Mouse (Mus musculus): ENCODE measurements around the gene Cdk5r2.
A peak's percentile ranks its signal among the peaks of the same experiment; 100 is the strongest.
"Not testable (repeated sequence)": the region's sequence is repeated elsewhere in the genome, so short reads cannot be mapped to it uniquely, and the experiment has no call there.

The Cdk5r2 gene

DNA sequence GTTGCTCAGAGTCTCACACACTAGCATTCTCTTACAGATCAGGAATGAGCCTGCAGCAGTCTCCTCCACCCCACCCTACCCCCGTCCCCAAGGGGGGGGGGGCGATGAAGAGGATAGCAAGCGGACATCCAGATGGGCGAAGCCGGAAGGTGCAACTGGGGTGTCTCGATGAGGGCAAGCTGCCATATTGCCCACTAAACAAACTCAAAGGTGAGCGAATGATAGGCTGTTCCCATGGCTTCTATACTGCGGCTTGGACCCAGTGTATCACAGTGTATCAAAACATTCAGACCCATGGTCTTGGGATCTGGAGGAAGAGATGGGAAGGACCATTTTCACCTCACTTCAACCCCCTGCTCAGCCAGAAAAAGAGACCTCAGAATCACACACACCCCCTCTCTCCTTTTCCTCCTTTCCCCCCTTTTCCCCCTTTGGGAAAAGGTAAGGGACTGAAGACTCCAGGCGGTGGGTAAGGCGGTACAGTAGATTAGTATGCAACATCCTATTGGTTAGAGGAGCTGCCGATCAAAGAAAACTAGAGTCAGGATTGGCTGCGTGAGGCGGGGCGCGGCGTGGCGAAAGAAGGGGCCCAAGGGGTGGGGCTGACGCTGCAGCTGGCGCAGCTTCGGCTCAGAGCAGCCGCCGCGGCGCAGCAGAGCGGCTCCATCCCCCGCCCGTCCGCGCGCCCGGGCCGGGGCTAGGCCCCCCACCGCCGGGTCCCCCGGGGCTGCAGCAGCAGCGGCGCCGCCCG lies at the start of gene Cdk5r2:
Gene Cdk5r2, plus strand, starts transcription at position 629 of the 751 bp plus-strand sequence.
- DNase-seq = peak; percentile 99

DNA sequence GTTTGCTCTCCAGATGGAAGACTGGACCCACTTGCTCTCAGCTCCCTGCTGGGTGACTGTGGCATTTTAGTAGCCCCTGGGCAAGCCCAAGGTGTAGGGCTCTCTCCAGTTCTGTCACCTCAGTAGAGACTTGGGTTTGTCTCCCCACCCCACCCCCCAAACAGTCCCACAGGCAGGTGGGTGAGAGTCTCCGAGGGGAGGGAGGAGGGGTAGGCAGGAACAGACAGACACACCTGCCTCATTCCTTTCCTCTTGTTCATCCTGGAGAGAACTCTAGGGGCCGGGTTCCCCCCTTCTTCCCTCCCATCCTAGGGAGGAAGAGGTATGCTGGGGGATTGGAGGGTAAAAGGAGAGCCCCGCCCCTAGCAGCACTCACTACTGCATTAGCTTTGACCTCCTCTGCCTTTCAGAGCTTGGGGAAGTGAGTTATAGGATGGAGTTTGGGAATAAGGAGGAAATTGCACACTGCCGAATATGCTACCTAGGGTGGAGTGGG lies 49.3 kb upstream of the Cdk5r2 start:
- DNase-seq = no peak

DNA sequence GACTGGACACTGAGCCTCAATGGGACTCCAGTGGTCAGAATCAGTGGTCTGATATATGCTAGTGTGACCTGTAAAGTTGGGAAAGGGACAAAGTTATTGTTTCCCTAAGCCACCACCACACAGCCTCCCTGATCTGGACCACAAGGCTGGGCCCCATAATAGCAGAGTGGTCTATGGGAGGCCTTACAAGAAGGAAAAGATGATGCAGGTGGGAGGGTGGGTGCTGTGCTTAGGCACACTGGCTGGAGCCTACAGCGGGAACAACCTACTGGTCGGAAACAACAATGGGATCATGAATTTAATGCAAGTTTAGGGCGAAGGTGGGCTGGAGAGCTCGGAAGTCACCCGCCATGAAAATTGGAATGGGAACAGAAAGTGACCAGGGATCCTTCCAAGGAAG lies 48.9 kb upstream of the Cdk5r2 start:
- no peak for DNase-seq

GRCm38 (mm10) chr1:74806360-74807311 lies 48.1 kb upstream of the Cdk5r2 start:
- no peak for DNase-seq

GRCm38 (mm10) chr1:74807551-74808071 lies 47.1 kb upstream of the Cdk5r2 start:
- DNase-seq = no peak

DNA sequence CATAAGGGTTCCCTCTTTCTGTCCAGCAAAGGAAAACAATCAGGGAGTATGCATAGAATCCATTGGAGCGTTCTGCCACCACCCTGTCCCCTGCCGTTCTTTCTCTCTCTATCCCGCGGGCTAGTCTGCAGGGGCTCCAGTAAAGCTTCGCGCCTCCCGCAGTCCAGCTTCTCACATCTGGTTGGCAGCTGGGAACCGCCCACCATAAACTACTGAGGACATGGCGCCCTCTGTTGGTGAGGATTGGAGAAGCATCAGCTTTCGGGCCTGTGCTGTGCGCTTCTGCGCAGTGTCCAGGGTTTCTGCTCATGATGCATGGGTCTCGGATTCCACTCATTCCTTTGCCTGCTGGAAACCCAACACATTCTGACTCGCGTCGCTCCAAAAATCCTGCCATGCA lies 46.7 kb upstream of the Cdk5r2 start:
- peak; percentile 98 for DNase-seq

DNA sequence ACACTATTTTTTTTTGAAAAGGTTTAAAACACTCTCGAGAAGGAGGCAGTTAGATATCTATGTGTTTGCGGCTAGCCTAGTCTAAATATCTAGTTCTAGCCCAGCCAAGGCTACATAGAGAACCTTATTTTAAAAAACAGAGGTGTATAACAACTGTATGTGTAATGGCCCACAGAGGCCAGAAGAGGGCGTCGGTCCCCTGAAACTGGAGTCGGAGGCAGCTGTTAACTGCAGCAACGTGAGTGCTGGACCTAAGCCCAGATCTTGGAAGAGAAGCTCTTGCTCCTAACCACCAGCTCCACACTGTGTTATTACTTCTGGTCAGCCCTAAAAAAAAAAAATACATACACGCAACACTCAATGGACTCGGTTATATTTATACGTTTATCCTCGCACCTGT lies 45.7 kb upstream of the Cdk5r2 start:
- no peak for DNase-seq

- peak; percentile 88 for DNase-seq
These were observed 39.6 kb upstream of the Cdk5r2 start for GRCm38 (mm10) chr1:74814931-74815647.

GRCm38 (mm10) chr1:74815965-74816364 lies 38.8 kb upstream of the Cdk5r2 start:
- DNase-seq = not testable (repeated sequence)

GRCm38 (mm10) chr1:74816612-74817199 lies 38.0 kb upstream of the Cdk5r2 start:
- peak; percentile 99 for DNase-seq

DNA sequence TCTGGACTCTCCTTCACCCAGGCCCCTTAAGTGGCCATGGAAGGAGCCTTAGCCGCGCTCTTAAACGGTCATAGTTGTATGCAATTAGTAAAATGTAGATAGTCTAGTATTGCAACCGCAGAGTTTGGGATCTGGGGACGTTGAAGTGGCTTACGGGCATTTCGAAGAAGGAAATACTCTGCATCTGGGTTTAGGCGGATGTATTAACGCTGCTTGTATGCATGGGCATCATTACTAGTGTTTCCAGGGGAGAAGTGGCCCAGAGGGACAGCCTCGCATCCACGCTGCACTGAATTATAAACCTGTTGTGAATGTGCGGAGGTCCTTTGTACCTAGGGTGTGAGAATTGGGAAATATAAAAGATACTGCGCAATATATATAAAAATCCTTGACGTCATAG lies 37.5 kb upstream of the Cdk5r2 start:
- no peak for DNase-seq

- no peak for DNase-seq
These were observed 36.2 kb upstream of the Cdk5r2 start for GRCm38 (mm10) chr1:74818509-74818908.

DNA sequence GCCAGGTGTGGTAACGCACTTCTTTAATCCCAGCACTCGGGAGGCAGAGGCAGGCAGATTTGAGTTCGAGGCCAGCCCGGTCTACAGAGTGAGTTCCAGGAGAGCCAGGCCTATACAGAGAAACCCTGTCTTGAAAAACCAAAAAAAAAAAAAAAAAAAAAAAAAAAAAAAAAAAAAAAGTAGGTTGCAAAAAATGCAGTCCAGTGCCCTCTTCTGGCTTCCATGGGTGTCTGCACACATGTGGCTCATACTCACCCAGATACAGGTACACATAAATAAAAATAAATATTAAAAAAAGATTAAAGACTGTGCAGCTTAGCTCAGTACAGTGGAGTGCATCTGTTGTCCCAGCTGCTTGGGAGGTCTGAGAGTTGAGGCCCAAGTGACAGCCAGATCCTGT lies 31.1 kb upstream of the Cdk5r2 start:
- DNase-seq = not testable (repeated sequence)

- DNase-seq = no peak
These were observed 30.0 kb upstream of the Cdk5r2 start for GRCm38 (mm10) chr1:74824518-74825302.

- DNase-seq = no peak
These were observed 24.7 kb upstream of the Cdk5r2 start for GRCm38 (mm10) chr1:74830061-74830460.

DNA sequence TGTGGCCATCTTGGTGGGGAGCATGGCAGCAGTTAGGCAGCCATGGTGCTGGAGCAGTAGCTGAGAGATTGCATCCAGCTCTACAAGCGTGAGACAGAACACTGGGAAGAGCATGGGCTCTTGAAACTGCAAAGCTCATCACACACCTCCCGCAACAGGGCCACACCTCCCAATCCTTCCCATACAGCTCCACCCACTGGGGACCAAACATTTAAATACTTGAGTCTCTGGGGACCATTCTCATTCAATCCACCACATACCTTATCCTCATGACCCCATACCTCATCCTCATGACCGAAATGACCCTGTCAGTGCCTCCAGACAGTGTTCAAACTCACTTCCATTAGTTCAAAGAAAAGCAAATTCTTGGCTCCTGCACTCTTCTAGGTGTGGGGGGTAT lies 21.5 kb upstream of the Cdk5r2 start:
- DNase-seq = no peak

DNA sequence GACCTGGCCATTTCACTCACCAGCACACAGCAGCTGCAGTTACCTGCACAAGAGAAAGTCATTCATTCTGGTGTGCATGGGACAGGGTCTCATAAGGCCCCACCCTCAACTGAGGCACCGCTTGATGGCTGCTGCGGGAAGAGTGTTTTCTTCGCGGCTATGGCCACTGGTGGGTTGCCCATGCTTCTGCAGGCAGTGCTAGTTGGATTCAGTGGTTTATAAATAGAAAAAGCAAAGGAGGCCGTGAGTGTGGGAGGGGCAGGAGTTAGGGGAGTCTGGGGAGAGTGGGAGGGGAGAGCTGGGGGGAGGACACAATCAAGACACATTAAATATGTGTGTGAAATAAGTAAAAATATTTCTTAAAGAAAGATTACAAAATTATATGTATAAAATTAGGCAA lies 11.6 kb upstream of the Cdk5r2 start:
- no peak for DNase-seq

GRCm38 (mm10) chr1:74846341-74846740 lies 8.4 kb upstream of the Cdk5r2 start:
- peak; percentile 80 for DNase-seq

DNA sequence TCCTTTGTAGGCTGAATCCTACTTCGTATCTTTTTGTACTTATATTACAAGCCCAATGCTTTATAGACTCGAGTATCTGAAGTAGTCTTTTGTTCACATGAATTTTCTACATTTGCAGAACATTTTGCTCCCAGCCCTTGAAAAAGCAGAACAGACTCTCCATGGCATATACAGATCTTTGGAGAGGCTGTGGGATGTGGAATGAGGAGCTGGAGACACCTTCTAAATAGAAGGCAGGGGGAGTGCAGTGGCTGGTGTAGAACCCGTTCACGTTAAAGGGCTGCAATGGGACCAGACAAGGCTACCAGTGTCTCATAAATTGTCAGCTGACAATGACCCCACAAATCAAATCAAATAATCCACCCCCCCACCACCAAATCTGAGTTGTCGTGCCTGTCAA lies 5.8 kb upstream of the Cdk5r2 start:
- no peak for DNase-seq

DNA sequence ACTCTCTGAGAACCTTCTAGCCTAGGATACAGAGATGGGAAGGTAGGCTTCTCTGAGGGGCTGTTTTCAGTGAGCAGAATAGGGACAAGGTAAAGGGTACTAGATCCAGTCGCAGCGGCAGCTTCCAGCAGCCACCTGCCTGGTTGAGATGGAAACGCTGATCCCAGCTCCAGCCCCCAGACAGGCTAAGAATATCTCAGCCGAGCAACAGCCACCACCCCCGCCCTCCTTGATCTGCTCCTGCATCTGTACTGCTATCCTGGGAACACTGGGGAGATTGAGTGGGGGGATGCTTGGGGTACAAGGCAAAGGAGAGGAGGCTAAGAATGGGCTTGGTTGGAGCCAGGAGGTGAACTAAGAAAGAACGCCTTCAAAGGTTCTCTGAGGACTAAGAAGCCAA lies 4.5 kb upstream of the Cdk5r2 start:
- no peak for DNase-seq

DNA sequence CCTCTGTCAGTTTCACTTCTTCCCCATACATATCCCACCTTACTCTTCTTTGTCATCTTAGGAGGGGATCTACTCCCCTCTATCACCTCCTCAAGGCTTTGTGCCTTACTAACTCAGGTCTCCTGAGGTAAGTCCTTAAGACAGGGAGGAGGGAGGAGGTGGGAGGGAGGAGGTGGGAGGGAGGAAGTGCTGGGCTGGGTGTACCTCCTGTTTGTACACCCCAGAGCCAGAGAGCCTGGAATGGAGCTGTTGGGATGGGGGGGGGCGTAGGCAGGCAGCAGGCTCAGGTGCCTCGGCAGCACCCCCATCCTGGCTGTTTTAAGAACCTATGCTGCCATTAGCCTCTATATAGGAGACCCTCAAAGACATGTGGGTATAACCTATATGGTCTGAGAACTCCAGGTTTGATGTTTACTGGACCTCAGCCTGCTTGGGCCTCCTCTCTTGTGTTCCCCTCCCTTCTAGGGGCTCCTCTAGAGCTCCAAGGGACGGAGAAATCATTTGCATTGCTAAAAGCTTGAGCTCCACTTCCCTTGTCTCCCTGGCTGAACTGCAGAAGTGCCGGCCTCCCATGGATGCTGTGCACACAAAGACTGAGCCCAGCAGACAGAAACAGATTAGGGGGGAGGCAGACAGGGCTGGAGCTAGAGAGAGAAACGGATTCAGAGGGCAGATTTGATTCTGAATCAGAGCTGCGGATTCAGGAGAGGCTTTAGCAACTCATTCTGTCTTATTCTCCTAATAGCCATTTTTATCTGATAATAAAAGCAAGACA lies 3.5 kb upstream of the Cdk5r2 start:
- DNase-seq = peak; percentile 28

Measured in heart, adult 11 months (tissue).